Mouse (Mus musculus) CD4-positive, CD25-positive, alpha-beta regulatory T cell, adult 2 months (primary cell): ENCODE data around the gene Galnt18.

ENCODE experiments used
- DNase-seq: peaks from one replicate; pipeline ENCODE4 v3.0.0-alpha.2; 2012; ENCODE audit warnings: low read depth, low spot score

Galnt18 gene

GRCm38 (mm10) chr7:111483896-111484295 lies 295.9 kb downstream of the Galnt18 start:
- no peak for DNase-seq

DNA sequence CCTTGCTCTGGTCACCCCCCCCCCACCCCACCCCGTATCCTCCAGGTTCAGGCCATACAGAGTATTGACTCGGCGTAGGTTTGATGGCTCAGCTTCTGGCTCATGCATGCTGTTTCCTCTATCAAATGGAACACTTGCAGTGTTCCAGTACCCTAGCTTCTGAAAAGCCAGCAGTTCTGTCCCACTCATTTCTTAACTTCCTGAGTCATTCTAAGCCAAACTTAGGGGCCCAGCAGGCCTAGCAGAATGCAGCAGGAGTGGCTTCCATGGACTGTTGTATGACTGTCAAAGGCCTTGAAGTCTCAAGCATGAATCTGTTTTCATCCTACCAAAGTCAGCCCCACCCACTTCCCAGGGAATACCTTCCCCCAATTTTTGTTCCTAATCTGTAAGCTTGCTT lies 296.5 kb downstream of the Galnt18 start:
- DNase-seq, result no peak

- DNase-seq, result no peak
Observed at GRCm38 (mm10) chr7:111467715-111468114, 312.1 kb downstream of the Galnt18 start.

DNA sequence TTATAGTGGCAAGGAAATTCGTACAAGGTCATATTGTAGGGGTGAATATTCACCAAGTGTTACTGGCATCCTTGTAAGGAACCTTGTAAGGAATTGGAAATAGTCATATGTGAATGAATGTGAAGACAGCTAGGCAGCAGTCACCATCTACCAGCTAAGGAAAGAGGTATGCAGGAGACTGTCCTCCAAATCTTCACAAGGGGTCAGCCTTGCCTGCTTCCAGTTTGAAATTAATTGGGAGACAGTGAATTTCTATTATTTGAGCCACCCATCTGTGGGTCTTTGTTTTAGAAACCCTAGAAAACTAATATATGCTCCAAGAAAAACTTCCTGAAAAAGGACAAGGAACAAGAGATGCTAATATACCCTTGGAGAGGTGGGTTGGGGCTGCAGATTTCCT lies 313.1 kb downstream of the Galnt18 start:
- DNase-seq, result no peak

GRCm38 (mm10) chr7:111466121-111466520 lies 313.7 kb downstream of the Galnt18 start:
- no peak for DNase-seq

DNA sequence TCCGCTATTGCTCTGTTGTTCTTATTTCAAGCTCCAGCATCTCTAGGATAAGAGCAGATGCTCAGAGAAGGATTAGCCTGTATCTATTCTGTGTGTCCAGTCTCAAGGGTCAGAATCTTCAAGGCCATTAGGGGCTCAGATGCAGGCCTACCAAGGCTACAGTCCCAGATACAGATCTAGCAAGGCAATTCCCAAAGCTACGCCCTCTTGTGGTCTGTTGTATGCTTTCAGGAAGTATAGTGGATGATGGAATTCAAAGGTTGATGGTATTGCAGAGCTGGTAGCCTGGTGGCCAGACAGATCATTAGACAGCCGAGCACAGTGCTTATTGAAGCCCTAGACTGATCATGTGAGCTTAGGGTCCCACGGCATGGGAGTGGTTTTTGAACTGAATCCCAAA lies 320.1 kb downstream of the Galnt18 start:
- no peak for DNase-seq

DNA sequence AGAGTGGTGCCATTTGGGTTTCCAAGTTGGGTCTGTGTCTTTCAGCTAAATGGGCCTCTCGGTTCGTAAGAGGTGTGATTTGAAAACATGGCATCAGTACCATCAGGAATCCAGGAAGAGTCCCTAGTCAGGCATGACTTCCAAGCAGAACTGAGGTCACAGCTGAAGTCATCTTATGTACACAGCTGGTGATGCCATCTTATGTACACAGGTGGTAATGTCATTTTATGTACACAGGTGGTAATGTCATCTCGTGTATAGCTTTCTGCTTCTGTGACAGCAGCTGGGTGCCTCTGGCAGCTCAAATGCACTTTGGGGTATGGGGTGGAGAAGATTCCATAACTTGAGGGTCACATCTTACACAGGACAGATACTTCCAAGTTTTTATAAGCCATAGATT lies 323.8 kb downstream of the Galnt18 start:
- DNase-seq, result no peak

DNA sequence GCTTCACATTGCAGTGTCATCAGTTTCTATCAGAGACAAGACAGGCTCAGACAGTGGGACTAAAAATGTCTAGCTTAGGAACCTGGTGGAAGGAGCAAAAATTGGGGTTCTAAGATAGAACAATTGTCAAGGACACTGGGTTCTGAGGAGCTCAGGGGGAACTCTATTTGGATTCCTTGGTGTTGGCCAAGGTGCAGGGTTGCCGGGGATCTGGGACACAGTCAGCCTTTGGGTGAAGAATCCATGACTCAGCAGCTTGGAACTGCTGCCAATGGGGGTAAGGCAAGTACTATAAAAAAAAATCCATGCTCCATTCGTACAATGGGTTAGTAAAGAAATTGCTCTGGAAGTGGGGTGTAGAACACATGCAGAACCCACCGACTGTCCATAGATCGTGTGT lies 324.2 kb downstream of the Galnt18 start:
- DNase-seq, result no peak

- DNase-seq, result no peak
Observed at GRCm38 (mm10) chr7:111452000-111452399, 327.8 kb downstream of the Galnt18 start.

- no peak for DNase-seq
Observed at GRCm38 (mm10) chr7:111450286-111451095, 329.3 kb downstream of the Galnt18 start.

- no peak for DNase-seq
Observed at GRCm38 (mm10) chr7:111433173-111433572, 346.6 kb downstream of the Galnt18 start.

DNA sequence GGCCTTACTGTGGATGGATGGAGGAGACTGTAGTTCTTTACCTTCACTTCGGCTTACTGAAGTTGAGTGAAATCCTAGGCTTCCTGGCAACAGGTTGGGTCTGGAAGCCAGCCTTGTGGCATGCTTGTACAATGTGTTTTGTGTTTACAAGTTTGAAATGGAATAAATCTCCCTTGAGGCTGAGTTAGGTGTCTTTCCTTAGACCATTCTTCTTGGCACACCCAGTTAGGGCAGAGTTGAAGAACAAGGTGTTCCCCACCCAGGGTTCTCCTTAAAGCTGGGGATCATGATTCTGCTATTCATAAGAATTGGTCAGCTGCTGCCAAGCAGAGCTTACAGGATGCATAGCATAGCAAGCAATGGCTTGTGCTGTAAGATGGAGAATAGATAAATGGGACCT lies 352.4 kb downstream of the Galnt18 start:
- DNase-seq, result no peak
